Mouse (Mus musculus) cerebellum, adult 8-10 months (tissue): ENCODE results near the gene Slc1a2.

Experiments
- DNase-seq: peaks from one replicate; pipeline ENCODE4 v3.0.0; 2022

The Slc1a2 gene

GRCm38 (mm10) chr2:102663865-102664264 lies 5.4 kb downstream of the Slc1a2 start:
- DNase-seq = no peak

GRCm38 (mm10) chr2:102667981-102668380 lies 9.5 kb downstream of the Slc1a2 start:
- no peak for DNase-seq

GRCm38 (mm10) chr2:102669580-102669979 lies 11.1 kb downstream of the Slc1a2 start:
- no peak for DNase-seq

- DNase-seq = no peak
These were observed 16.1 kb downstream of the Slc1a2 start for GRCm38 (mm10) chr2:102674582-102674981.

- DNase-seq = peak; percentile 51
These were observed 16.8 kb downstream of the Slc1a2 start for GRCm38 (mm10) chr2:102675275-102675674.

- peak; percentile 28 for DNase-seq
These were observed 18.4 kb downstream of the Slc1a2 start for GRCm38 (mm10) chr2:102676716-102677312.

- DNase-seq = no peak
These were observed 18.9 kb downstream of the Slc1a2 start for GRCm38 (mm10) chr2:102677400-102677799.

- no peak for DNase-seq
These were observed 22.9 kb downstream of the Slc1a2 start for GRCm38 (mm10) chr2:102681351-102681750.

- no peak for DNase-seq
These were observed 23.7 kb downstream of the Slc1a2 start for GRCm38 (mm10) chr2:102682168-102682567.

- no peak for DNase-seq
These were observed 27.1 kb downstream of the Slc1a2 start for GRCm38 (mm10) chr2:102685371-102686107.

- no peak for DNase-seq
These were observed 27.6 kb downstream of the Slc1a2 start for GRCm38 (mm10) chr2:102686108-102686450.

- DNase-seq = no peak
These were observed 35.1 kb downstream of the Slc1a2 start for GRCm38 (mm10) chr2:102693556-102693955.

GRCm38 (mm10) chr2:102694750-102695149 lies 36.3 kb downstream of the Slc1a2 start:
- no peak for DNase-seq

- DNase-seq = no peak
These were observed 37.1 kb downstream of the Slc1a2 start for GRCm38 (mm10) chr2:102695541-102695940.

GRCm38 (mm10) chr2:102697732-102698131 lies 39.3 kb downstream of the Slc1a2 start:
- DNase-seq = no peak

- no peak for DNase-seq
These were observed 41.5 kb downstream of the Slc1a2 start for GRCm38 (mm10) chr2:102699921-102700320.

GRCm38 (mm10) chr2:102700695-102701094 lies 42.2 kb downstream of the Slc1a2 start:
- DNase-seq = no peak

- no peak for DNase-seq
These were observed 42.9 kb downstream of the Slc1a2 start for GRCm38 (mm10) chr2:102701382-102701781.

- no peak for DNase-seq
These were observed 45.1 kb downstream of the Slc1a2 start for GRCm38 (mm10) chr2:102703556-102703955.

- no peak for DNase-seq
These were observed 46.3 kb downstream of the Slc1a2 start for GRCm38 (mm10) chr2:102704781-102705180.

- no peak for DNase-seq
These were observed 53.1 kb downstream of the Slc1a2 start for GRCm38 (mm10) chr2:102711511-102711910.

- DNase-seq = no peak
These were observed 53.6 kb downstream of the Slc1a2 start for GRCm38 (mm10) chr2:102712049-102712448.

- no peak for DNase-seq
These were observed 54.5 kb downstream of the Slc1a2 start for GRCm38 (mm10) chr2:102712678-102713628.

- DNase-seq = no peak
These were observed 55.9 kb downstream of the Slc1a2 start for GRCm38 (mm10) chr2:102714320-102714719.
